Mouse (Mus musculus): Measurements from ENCODE around the gene Csk.

DNA sequence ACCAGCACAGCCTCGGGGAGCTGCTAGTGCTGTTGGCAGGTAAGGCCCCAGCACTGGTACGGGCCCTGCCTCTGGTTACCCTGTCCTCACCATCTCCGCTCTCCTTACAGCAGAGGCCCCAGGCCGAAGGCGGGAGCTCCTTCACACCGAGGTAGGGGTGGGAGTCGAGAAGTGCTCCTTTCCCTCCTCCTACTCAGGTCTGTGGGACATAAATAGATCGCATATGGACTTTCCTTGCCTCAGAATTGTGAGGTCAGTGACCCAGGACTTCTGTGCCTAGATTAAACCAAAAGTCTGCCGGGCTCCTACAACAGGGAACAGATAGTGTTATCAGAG, 59.3 kb downstream of the Csk start:
- TF ChIP-seq MYOG (IDR thresholded peaks at IDR 0.05; ENCODE audit: control insufficient read depth, extremely low read depth, insufficient read length) (no peak), CTCF (IDR thresholded peaks at IDR 0.05; ENCODE audit: control insufficient read depth, insufficient read depth, insufficient read length) (no peak), USF1 (IDR thresholded peaks at IDR 0.05; ENCODE audit: low read depth) (no peak), CEBPB (IDR thresholded peaks at IDR 0.05; ENCODE audit: low read depth) (no peak), MYOD1 (IDR thresholded peaks at IDR 0.05; ENCODE audit: control insufficient read depth, insufficient read length, low read depth) (no peak), MAX (IDR thresholded peaks at IDR 0.05) (no peak), FOSL1 (IDR thresholded peaks at IDR 0.05; ENCODE audit: insufficient read depth, low read length, poor library complexity, severe bottlenecking) (no peak)

Measured in C2C12 (cell line).